In the genomic region with DNA sequence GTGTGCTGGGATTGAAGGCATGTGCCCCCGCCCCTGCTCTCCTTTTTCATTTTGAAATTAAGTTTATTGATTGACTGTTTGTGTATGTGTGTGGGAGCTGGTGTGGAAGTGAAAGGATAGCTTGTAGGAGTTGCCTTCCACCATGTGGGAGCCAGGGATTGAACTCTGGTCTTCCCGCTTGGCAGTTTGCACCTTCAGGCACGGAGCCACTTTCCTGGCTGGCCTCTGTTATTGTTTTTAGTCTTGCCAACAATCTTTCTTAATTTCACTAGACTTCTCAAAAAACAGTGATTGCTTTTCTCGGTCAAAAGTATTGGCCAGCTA, we compare ENCODE assay signal across 7 mouse cellular contexts. TPM values are rescaled to one million over a fixed set of nuclear protein-coding genes. Genes with fewer than 3 reads are reported as not detected.
DNase-seq lines count a peak whose midpoint lies in the region; ATAC-seq lines count a peak whose summit lies in the region.

No protein-coding gene starts in this region.

- no peaks in the 10 kb centered on the region for H3K27me3 ChIP-seq in neural tube, embryonic 11.5 days (ENCODE audit: control insufficient read depth, insufficient read depth, low read length)
- H3K27me3 ChIP-seq in heart, embryonic 15.5 days: no peaks in the 10 kb centered on the region
- H3K27me3 ChIP-seq in liver, embryonic 11.5 days (replicated peaks; ENCODE audit: control insufficient read depth, insufficient read depth, low read length): no peaks in the 10 kb centered on the region
- no peaks in the 10 kb centered on the region for H3K27me3 ChIP-seq in stomach, embryonic 15.5 days (replicated peaks)

- no peaks in the 10 kb centered on the region for H3K4me1 ChIP-seq in neural tube, embryonic 11.5 days (ENCODE audit: control insufficient read depth, insufficient read depth, low read length)
- peaks cover 6% of the 10 kb centered on the region; the same call in 1 of the 2 replicates for H3K4me1 ChIP-seq in heart, embryonic 15.5 days (replicated peaks)
- peaks cover 3% of the 10 kb centered on the region; the same call in 1 of the 2 replicates for H3K4me1 ChIP-seq in liver, embryonic 11.5 days (replicated peaks; ENCODE audit: control insufficient read depth, insufficient read depth, low read length)
- H3K4me1 ChIP-seq in stomach, embryonic 15.5 days: 0 out of 2 replicates have a peak, but pooled peaks cover 5% of the 10 kb centered on the region

- H3K27ac ChIP-seq in neural tube, embryonic 11.5 days (ENCODE audit: low read depth, low read length): no peak overlapping the region
- peak overlapping the region; percentile 71; the same call in 1 of the 2 replicates for H3K27ac ChIP-seq in heart, embryonic 15.5 days
- H3K27ac ChIP-seq in liver, embryonic 11.5 days (ENCODE audit: low read depth, low read length): no peak overlapping the region
- peak overlapping the region; percentile 13 for H3K27ac ChIP-seq in stomach, embryonic 15.5 days

- no peak overlapping the region; the same call in 1 of the 2 replicates for H3K4me3 ChIP-seq in neural tube, embryonic 11.5 days (ENCODE audit: low read depth, low read length)
- peak overlapping the region; percentile 59; the same call in 1 of the 2 replicates for H3K4me3 ChIP-seq in heart, embryonic 15.5 days
- no peak overlapping the region for H3K4me3 ChIP-seq in liver, embryonic 11.5 days (ENCODE audit: low read depth, low read length)
- H3K4me3 ChIP-seq in stomach, embryonic 15.5 days (replicated peaks): peak overlapping the region; percentile 45

- no peak for ATAC-seq in neural tube, embryonic 11.5 days (ENCODE audit: insufficient read depth, low FRiP score, low TSS enrichment)
- no peak for ATAC-seq in heart, embryonic 15.5 days (replicated peaks; ENCODE audit: insufficient number of reproducible peaks, insufficient read depth, low FRiP score, low read depth)
- ATAC-seq in liver, embryonic 11.5 days (replicated peaks; ENCODE audit: low FRiP score): no peak
- no peak for ATAC-seq in stomach, embryonic 15.5 days (ENCODE audit: insufficient read depth, low FRiP score, low read depth)

- peak overlapping the region; percentile 52; the same call in 1 of the 2 replicates for H3K4me2 ChIP-seq in neural tube, embryonic 11.5 days (ENCODE audit: low read depth)
- H3K4me2 ChIP-seq in heart, embryonic 15.5 days: peak overlapping the region; percentile 81
- peak overlapping the region; percentile 78 for H3K4me2 ChIP-seq in liver, embryonic 11.5 days
- peak overlapping the region; percentile 67 for H3K4me2 ChIP-seq in stomach, embryonic 15.5 days

- no peaks in the 10 kb centered on the region for H3K9me3 ChIP-seq in neural tube, embryonic 11.5 days (ENCODE audit: control insufficient read depth, low read length)
- H3K9me3 ChIP-seq in heart, embryonic 15.5 days (replicated peaks): no peaks in the 10 kb centered on the region
- H3K9me3 ChIP-seq in liver, embryonic 11.5 days (ENCODE audit: control insufficient read depth, low read length): no peaks in the 10 kb centered on the region
- H3K9me3 ChIP-seq in stomach, embryonic 15.5 days: no peaks in the 10 kb centered on the region

- no peak for DNase-seq in neural tube, embryonic 11.5 days (ENCODE audit: low spot score)
- DNase-seq in neural tube, embryonic 10.5 days (ENCODE audit: extremely low spot score, low spot score): no peak
- DNase-seq in liver, embryonic 11.5 days (ENCODE audit: low spot score): no peak
- no peak for DNase-seq in retina, postnatal 1 day
- no peak for DNase-seq in thymus, postnatal 25 days

- H3K9ac ChIP-seq in neural tube, embryonic 11.5 days (ENCODE audit: low read length): no peak overlapping the region
- H3K9ac ChIP-seq in heart, embryonic 15.5 days: no peak overlapping the region
- no peak overlapping the region for H3K9ac ChIP-seq in liver, embryonic 11.5 days (ENCODE audit: low read depth, low read length)
- H3K9ac ChIP-seq in stomach, embryonic 15.5 days: no peak overlapping the region

- H3K36me3 ChIP-seq in neural tube, embryonic 11.5 days (ENCODE audit: control insufficient read depth, insufficient read depth, low read length): no peaks in the 10 kb centered on the region
- H3K36me3 ChIP-seq in heart, embryonic 15.5 days: no peaks in the 10 kb centered on the region
- no peaks in the 10 kb centered on the region for H3K36me3 ChIP-seq in liver, embryonic 11.5 days (ENCODE audit: control insufficient read depth, insufficient read depth, low read length)
- H3K36me3 ChIP-seq in stomach, embryonic 15.5 days: no peaks in the 10 kb centered on the region

- WGBS in neural tube, embryonic 11.5 days: 79% methylated on average over 4 of the region's 4 CpGs
- WGBS in heart, embryonic 15.5 days: 59% methylated on average over 4 of the region's 4 CpGs
- WGBS in liver, embryonic 11.5 days: 76% methylated on average over 4 of the region's 4 CpGs
- 61% methylated on average over 4 of the region's 4 CpGs for WGBS in stomach, embryonic 15.5 days

RNA-seq across cellular contexts. Expression of a gene that starts 35.9 kb away (rescaled TPM):
- polyA plus RNA-seq in neural tube, embryonic 11.5 days (2014; fragmentation: Nextera tagmentation; extraction: Ambion mirVana): 3.5 and 3.6 TPM in 2 replicates
- polyA plus RNA-seq in heart, embryonic 15.5 days (2015; fragmentation: Nextera tagmentation; extraction: Ambion mirVana): 2.7 and 3.2 TPM in 2 replicates
- polyA plus RNA-seq in liver, embryonic 11.5 days (2014; fragmentation: Nextera tagmentation; extraction: Ambion mirVana): 5.1 and 5.4 TPM in 2 replicates
- polyA plus RNA-seq in stomach, embryonic 15.5 days (2015; fragmentation: Nextera tagmentation; extraction: Ambion mirVana): 3.9 and 4.0 TPM in 2 replicates

Comparison
In these comparisons a context has a peak if more than half of its experiments do, and no peak if none do; other contexts are left out.
1. H3K27ac ChIP-seq: peak in heart, embryonic 15.5 days (single experiment) and stomach, embryonic 15.5 days (single experiment); none in neural tube, embryonic 11.5 days (single experiment) and liver, embryonic 11.5 days (single experiment).
2. H3K4me3 ChIP-seq: peak in heart, embryonic 15.5 days (single experiment) and stomach, embryonic 15.5 days (single experiment); none in neural tube, embryonic 11.5 days (single experiment) and liver, embryonic 11.5 days (single experiment).
3. Peak in every context shown above with its lines, with median percentiles within 50 percentile points of each other: H3K4me2 ChIP-seq.